Mouse (Mus musculus) heart, embryonic 12.5 days (tissue): ENCODE measurements around the gene Fam217b. TPM values are rescaled to one million over a fixed set of nuclear protein-coding genes. Genes with fewer than 3 reads are reported as not detected.

Source experiments
- polyA plus RNA-seq: library from polyadenylated mRNA; unstranded; fragments of >200 nt; fragmentation: Nextera tagmentation; extraction: Ambion mirVana; gene quantifications from 2 replicates; pipeline ENCODE4 v1.2.1, GENCODE M21; 2016

Gene Fam217b
- polyA plus RNA-seq, 1 experiment from 2014 or later = 6.9 TPM

Other genes starting within 250 kb of the Fam217b start
- gene Sycp2, start 6.8 kb upstream of the Fam217b start, polyA plus RNA-seq = 0.11 and 0.13 TPM in 2 replicates
- 23.1 and 24.3 TPM in 2 replicates for gene Ppp1r3d, start 52 bp upstream of the Fam217b start, polyA plus RNA-seq
- gene Cdh26, start 16.0 kb downstream of the Fam217b start, polyA plus RNA-seq = 0.18 TPM in 1 of 2 replicates, not detected in the other